Mouse (Mus musculus) midbrain, embryonic 13.5 days (tissue): ENCODE data around the gene Apln. TPM values are rescaled to one million over a fixed set of nuclear protein-coding genes. Genes with fewer than 3 reads are reported as not detected.

ENCODE experiments used
- ATAC-seq: fragments of 200-750 bp; cut with Nextera tagmentation; 2 replicates; pipeline ENCODE4 v1.8.0; 2017; ENCODE audit warnings: mild to moderate bottlenecking, moderate TSS enrichment, moderate library complexity
- H3K27ac ChIP-seq: fragments of 300-500 bp; sonication (generic); 2 replicates; pipeline ENCODE4 v1.5.1; 2015; ENCODE audit warnings: inconsistent platforms, mild to moderate bottlenecking, moderate library complexity
- H3K27me3 ChIP-seq: fragments of 300-500 bp; sonication (generic); 2 replicates; pipeline ENCODE4 v1.6.1; 2015; ENCODE audit warnings: mild to moderate bottlenecking, inconsistent platforms
- H3K36me3 ChIP-seq: fragments of 300-500 bp; sonication (generic); 2 replicates; pipeline ENCODE4 v1.6.1; 2015; ENCODE audit warnings: mild to moderate bottlenecking, inconsistent platforms
- H3K4me1 ChIP-seq: fragments of 300-500 bp; sonication (generic); replicated peaks from 2 replicates; pipeline ENCODE4 v1.6.1; 2015; ENCODE audit warnings: inconsistent platforms
- H3K4me2 ChIP-seq: fragments of 300-500 bp; sonication (generic); replicated peaks from 2 replicates; pipeline ENCODE4 v1.6.1; 2015; ENCODE audit warnings: moderate library complexity, mild to moderate bottlenecking, inconsistent platforms
- H3K4me3 ChIP-seq: fragments of 300-500 bp; sonication (generic); replicated peaks from 2 replicates; pipeline ENCODE4 v1.5.1; 2015; ENCODE audit warnings: mild to moderate bottlenecking, inconsistent platforms
- H3K9ac ChIP-seq: fragments of 300-500 bp; sonication (generic); replicated peaks from 2 replicates; pipeline ENCODE4 v1.6.1; 2015; ENCODE audit warnings: mild to moderate bottlenecking, inconsistent platforms
- H3K9me3 ChIP-seq: fragments of 300-500 bp; sonication (generic); 2 replicates; pipeline ENCODE4 v1.6.1; 2016; ENCODE audit warnings: mild to moderate bottlenecking, inconsistent platforms
- WGBS: fragments of 180-500 bp; shearing (Covaris S2); methylation state at CpG from one replicate; pipeline ENCODE4 v1.1.7; 2015; 5-methylcytosine and 5-hydroxymethylcytosine counted together
- polyA plus RNA-seq: library from polyadenylated mRNA; unstranded; fragments of >200 nt; fragmentation: Nextera tagmentation; extraction: Ambion mirVana; gene quantifications from 2 replicates; pipeline ENCODE4 v1.2.1, GENCODE M21; 2015

Apln gene
- polyA plus RNA-seq, 1 experiment from 2014 or later = 4.0 TPM

DNA sequence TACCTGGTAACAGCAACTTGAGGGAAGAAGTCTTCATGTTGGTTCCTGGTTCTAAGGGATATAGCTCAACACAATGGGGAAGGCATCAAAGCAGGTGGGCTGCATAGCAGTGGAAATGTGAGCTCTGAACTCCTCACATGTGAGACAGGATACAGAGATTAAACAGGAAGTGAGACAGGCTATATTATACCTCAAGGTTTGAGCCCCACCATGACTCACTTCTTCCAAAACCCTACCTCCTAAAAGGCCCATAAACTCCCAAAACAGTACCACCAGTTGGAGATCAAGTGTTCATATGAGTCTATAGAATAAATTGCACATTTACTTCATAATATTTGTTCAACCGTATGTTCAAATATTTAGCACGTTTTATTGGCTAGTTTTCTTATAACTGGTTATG is 11.7 kb upstream of the Apln start:
- Histone ChIP-seq H3K4me1 (no peaks in the 10 kb centered on the region), H3K27ac (no peak overlapping the region), H3K4me3 (no peak overlapping the region), H3K4me2 (no peak overlapping the region), H3K9ac (no peak overlapping the region), H3K9me3 (no peaks in the 10 kb centered on the region), H3K27me3 (no peaks in the 10 kb centered on the region), H3K36me3 (no peaks in the 10 kb centered on the region)
- no peak for ATAC-seq
- 80% methylated on average over 2 of the region's 2 CpGs for WGBS

DNA sequence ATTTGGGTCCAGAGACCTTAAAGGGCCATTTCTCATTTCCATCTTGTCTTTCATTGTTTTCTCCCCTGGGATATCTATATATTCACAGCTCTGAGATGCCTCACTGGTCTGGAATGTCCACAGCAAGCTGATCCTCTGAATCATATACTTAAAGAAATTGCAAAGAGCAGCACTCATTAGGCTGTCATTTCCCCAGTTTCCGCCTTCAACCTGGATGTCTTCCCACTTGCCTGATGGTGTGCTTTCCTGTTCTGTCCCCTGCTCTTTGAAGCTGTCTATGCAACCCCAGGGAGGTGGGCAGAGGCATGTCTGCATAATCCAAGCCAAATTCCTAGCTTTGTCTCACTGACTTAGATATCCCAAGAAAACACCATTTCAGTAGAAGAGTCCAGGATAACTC is 9.6 kb upstream of the Apln start:
- WGBS = 96% methylated on average over 1 of the region's 1 CpGs

DNA sequence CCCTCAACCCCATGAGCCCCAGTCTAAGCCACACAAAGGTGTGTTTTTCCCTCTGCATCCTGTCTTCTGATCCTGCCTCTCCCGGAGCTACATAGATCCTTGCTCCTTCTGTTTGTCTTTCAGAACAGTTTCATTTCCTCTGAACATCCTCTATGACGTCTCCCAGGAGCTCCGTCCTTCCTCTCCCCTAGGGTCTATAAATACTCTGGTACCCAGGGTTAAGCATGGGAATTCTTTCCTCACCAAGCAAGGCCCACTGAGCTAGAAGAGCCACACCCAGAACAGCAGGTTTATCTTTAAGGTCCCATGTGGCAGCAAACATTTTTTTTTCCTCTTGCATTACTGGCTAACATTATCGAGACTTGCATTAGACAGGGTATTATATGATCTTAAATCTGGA is 8.1 kb upstream of the Apln start:
- no peaks in the 10 kb centered on the region for H3K27me3 ChIP-seq
- H3K36me3 ChIP-seq = no peaks in the 10 kb centered on the region
- H3K4me1 ChIP-seq = no peaks in the 10 kb centered on the region
- WGBS = 85% methylated on average over 4 of the region's 4 CpGs
- no peak overlapping the region for H3K27ac ChIP-seq
- H3K9ac ChIP-seq = no peak overlapping the region
- no peak overlapping the region for H3K4me3 ChIP-seq
- H3K9me3 ChIP-seq = no peaks in the 10 kb centered on the region
- ATAC-seq = no peak
- no peak overlapping the region for H3K4me2 ChIP-seq

More for the DNA sequence above, 9.6 kb upstream of the Apln start:
- Histone ChIP-seq H3K27me3 (no peaks in the 10 kb centered on the region), H3K9me3 (no peaks in the 10 kb centered on the region), H3K36me3 (no peaks in the 10 kb centered on the region), H3K4me1 (no peaks in the 10 kb centered on the region), H3K9ac (no peak overlapping the region), H3K4me3 (no peak overlapping the region), H3K4me2 (no peak overlapping the region), H3K27ac (no peak overlapping the region)
- no peak for ATAC-seq

DNA sequence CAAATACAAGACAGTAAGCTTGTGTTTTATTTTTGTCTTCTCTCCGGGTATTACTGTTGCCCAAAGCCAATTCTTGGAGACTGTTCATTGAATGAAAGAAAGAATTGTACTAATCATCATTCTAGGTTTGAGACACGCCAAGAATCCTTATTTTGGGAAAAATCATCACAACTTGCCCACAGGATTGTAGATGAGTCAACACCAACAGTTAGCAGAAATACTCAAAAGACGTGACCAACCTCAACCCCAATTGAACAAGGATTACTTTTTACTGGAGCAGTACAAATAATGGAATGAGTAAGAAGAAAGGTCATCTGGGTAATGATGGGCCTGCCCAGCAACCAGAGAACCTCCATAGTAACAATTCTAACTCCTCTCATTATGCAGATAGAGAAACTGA is 5.7 kb upstream of the Apln start:
- Histone ChIP-seq H3K9me3 (no peaks in the 10 kb centered on the region; the same call in 1 of the 2 replicates), H3K4me1 (no peaks in the 10 kb centered on the region), H3K4me2 (no peak overlapping the region), H3K4me3 (no peak overlapping the region), H3K36me3 (no peaks in the 10 kb centered on the region), H3K27me3 (peaks cover 9% of the 10 kb centered on the region), H3K9ac (no peak overlapping the region), H3K27ac (no peak overlapping the region)
- 72% methylated on average over 3 of the region's 3 CpGs for WGBS
- ATAC-seq = no peak

DNA sequence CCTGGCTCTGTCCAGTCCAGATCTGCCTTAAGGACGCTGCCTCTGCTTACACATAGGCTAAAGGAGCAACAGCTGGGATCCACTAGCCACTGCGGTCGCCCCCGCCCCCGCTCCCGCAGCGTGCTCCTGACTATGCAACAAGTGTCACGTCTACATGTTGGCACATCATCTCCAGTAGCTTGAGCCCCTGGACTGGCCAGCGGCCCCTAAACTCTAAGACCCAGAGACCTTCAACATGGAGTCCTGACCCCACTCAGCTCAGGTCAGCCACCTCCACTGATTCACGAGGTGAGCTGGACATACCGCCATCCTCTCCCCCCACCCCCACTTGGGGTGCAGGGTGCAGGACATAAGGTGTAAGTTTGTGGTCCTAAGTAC is 898 bp downstream of the Apln start:
- no peak overlapping the region for H3K27ac ChIP-seq
- no peaks in the 10 kb centered on the region for H3K36me3 ChIP-seq
- H3K27me3 ChIP-seq = peaks cover 35% of the 10 kb centered on the region
- H3K9ac ChIP-seq = peak overlapping the region; percentile 61
- peak overlapping the region; percentile 45 for H3K4me3 ChIP-seq
- H3K4me2 ChIP-seq = peak overlapping the region; percentile 64
- WGBS = 21% methylated on average over 11 of the region's 11 CpGs
- H3K4me1 ChIP-seq = peaks cover 6% of the 10 kb centered on the region; the same call in 1 of the 2 replicates
- H3K9me3 ChIP-seq = no peaks in the 10 kb centered on the region; the same call in 1 of the 2 replicates
- ATAC-seq = peak; percentile 35

DNA sequence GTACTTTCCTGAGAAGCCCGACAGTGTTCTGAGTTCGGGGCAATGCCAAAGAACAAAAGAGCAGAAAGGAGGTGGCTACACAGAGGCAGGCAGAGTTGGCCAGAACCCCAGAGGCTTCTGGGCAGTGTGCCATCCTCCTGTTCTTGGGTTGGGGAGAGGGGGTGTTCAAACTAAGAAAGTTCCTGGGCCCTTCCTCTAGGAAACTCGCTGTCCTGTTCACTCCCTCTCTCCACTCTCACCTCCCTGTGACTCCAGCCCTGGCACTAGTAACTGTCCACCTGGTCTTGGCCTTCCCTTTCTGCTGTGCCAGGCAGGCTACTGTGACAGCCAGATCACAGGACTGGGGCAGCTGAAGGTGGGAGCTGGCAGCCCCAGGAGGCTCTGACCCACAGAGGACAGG is 1.6 kb downstream of the Apln start:
- Histone ChIP-seq H3K27me3 (peaks cover 39% of the 10 kb centered on the region), H3K27ac (no peak overlapping the region), H3K4me2 (no peak overlapping the region), H3K4me1 (peaks cover 6% of the 10 kb centered on the region; the same call in 1 of the 2 replicates), H3K9me3 (no peaks in the 10 kb centered on the region; the same call in 1 of the 2 replicates), H3K36me3 (no peaks in the 10 kb centered on the region), H3K9ac (no peak overlapping the region), H3K4me3 (no peak overlapping the region)
- ATAC-seq = no peak
- WGBS = 67% methylated on average over 3 of the region's 3 CpGs

DNA sequence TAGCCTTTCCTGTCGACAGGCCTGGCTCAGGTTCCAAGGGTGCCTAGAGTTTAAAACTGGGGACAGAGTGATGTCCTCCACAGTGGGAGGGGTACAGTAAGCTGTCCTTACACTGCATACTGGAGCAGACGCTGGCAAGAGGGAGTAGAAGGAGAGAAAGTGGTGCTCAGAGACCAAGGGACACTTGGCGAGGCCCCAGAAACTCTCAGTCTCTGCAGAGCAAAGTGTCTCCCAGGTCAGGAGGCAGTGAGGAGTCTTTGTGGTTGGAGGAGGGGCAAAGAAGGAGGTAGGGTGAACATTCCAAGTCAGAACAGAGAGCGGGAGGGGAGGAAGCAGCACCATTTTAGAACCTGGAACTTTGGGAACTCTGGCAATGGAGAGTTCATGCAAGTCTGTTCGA is 2.8 kb downstream of the Apln start:
- H3K36me3 ChIP-seq = no peaks in the 10 kb centered on the region
- no peak overlapping the region for H3K27ac ChIP-seq
- ATAC-seq = no peak
- no peak overlapping the region for H3K9ac ChIP-seq
- peaks cover 43% of the 10 kb centered on the region for H3K27me3 ChIP-seq
- peaks cover 6% of the 10 kb centered on the region; the same call in 1 of the 2 replicates for H3K4me1 ChIP-seq
- no peak overlapping the region for H3K4me2 ChIP-seq
- 77% methylated on average over 5 of the region's 5 CpGs for WGBS
- H3K4me3 ChIP-seq = no peak overlapping the region
- H3K9me3 ChIP-seq = no peaks in the 10 kb centered on the region

DNA sequence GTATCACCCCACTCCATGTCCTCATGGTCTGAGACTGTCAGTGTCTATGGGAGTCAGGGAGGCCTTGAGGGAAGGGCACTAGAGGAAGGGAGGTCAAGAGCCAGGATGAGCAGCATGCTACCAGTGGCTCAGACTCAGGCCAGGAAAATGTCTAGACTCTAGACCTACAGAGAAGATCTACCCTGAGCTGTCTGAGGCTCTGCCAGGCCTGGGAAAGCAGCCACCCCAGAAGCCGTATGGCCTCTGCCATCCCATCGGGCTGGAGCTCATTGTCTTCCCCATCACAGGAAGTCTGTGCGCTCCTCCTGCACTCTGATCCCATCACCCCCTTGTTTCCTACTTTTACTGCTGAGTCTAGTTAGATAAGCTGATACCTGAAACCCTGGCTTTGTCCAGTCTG is 4.1 kb downstream of the Apln start:
- peaks cover 6% of the 10 kb centered on the region; the same call in 1 of the 2 replicates for H3K4me1 ChIP-seq
- H3K27ac ChIP-seq = no peak overlapping the region
- no peaks in the 10 kb centered on the region for H3K9me3 ChIP-seq
- H3K4me3 ChIP-seq = no peak overlapping the region
- H3K9ac ChIP-seq = no peak overlapping the region
- no peaks in the 10 kb centered on the region for H3K36me3 ChIP-seq
- peaks cover 37% of the 10 kb centered on the region for H3K27me3 ChIP-seq
- WGBS = 76% methylated on average over 3 of the region's 3 CpGs
- H3K4me2 ChIP-seq = no peak overlapping the region
- ATAC-seq = no peak

DNA sequence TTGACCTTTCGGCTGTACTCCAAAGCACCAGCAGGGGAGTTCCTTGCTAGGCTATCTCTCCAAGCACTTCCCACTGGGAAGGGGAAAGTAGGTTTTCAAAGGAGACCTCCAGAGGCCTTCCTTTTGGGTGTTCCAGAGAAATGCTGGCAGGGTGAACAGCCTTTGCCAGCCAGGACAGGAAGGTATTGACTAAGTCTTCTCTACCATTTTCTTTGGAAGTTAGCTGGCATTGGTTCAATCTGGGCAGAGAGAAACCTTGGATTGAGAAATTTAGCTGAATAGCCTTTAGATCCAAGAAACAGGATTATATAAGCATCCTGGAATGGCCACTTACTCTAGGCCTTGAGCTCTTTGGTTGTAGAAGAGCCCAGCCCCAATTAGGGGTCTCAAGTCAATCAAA is 11.8 kb downstream of the Apln start:
- 79% methylated on average over 1 of the region's 1 CpGs for WGBS
- H3K27ac ChIP-seq = no peak overlapping the region

DNA sequence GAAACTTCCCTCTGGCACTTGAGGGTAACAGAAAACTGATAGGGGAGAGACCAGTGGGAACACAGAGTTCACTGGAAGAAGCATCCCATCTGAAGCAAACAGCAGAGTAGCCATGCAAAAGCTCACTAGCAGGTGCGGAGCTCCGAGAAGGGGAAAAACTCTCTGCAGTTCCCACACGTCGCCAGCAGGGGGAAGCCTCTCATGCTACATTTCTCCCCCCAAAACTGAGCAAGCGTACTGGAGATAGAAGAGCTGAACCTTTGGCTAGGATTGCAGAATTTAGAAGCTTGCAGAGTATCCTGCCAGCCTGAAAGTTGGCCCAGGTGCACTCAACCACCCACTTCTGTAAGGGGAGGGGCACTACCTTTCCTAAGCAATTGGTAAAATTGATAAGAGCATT is 14.7 kb downstream of the Apln start:
- no peak for ATAC-seq
- H3K36me3 ChIP-seq = no peaks in the 10 kb centered on the region
- peaks cover 39% of the 10 kb centered on the region for H3K27me3 ChIP-seq
- 18% methylated on average over 5 of the region's 5 CpGs for WGBS
- no peak overlapping the region for H3K9ac ChIP-seq
- no peak overlapping the region for H3K4me2 ChIP-seq
- H3K27ac ChIP-seq = no peak overlapping the region
- H3K4me3 ChIP-seq = no peak overlapping the region
- H3K9me3 ChIP-seq = no peaks in the 10 kb centered on the region
- H3K4me1 ChIP-seq = peaks cover 25% of the 10 kb centered on the region

More for the DNA sequence above, 11.8 kb downstream of the Apln start:
- H3K36me3 ChIP-seq = no peaks in the 10 kb centered on the region
- no peaks in the 10 kb centered on the region for H3K9me3 ChIP-seq
- no peak for ATAC-seq
- no peak overlapping the region for H3K4me2 ChIP-seq
- 0 out of 2 replicates have a peak, but pooled peaks cover under 1% of the 10 kb centered on the region for H3K4me1 ChIP-seq
- H3K4me3 ChIP-seq = no peak overlapping the region
- peaks cover 40% of the 10 kb centered on the region for H3K27me3 ChIP-seq
- H3K9ac ChIP-seq = no peak overlapping the region

DNA sequence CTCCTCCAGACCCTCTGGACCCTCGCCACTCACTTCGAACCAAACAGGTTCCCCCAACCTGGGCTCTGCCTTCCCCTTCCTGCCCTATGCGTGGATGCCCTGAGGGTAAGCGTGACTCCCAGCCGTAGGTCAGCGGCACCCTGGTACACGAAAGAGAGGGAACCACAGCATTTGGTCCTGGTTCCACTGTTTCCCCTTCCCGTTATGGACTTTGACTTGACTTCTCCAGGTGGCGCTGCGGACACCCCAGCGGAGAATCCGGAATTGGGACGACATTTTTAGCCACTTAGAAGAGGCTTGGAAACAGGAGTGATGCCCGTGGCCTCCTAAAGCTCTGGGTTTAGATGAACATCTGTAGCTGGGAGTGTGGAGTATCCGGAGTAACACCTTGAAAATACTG is 15.3 kb downstream of the Apln start:
- Histone ChIP-seq H3K9me3 (no peaks in the 10 kb centered on the region), H3K4me3 (no peak overlapping the region), H3K27me3 (peaks cover 39% of the 10 kb centered on the region), H3K9ac (no peak overlapping the region), H3K4me1 (peaks cover 25% of the 10 kb centered on the region), H3K27ac (no peak overlapping the region), H3K36me3 (no peaks in the 10 kb centered on the region), H3K4me2 (no peak overlapping the region)
- WGBS = 40% methylated on average over 15 of the region's 15 CpGs
- no peak for ATAC-seq

DNA sequence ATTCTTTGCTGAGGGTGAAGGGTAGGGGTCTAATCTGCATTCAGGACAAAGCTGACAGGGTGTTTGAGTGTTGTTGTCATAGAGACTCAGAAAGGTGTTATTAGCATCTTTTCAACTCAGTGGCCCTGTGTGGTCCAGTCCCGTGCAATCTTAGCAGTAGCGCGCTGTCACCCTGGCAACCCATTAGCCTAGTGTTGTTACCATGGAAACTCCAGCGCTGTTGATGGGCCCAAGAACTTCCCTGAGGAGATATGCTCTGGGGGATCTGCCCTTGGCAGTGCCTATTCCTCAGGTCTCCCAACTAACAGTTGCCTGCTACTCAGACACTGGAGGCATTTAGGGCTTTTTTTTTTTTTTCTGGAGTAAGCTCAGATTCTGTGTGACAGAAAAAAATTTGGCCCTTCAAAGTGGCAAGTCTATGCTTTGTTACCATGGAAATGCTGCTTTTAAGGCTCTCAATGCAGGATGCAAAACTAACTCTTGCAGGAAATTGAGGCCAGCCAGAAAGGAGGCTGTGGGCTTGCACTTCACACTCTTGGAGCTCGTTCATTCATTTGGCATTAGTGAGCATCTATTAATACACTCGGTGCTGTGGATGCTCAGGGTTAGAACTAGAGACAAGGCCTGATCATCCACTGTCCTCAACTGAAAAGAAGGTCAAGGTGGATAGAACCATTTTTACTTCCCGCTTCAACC is 17.6 kb downstream of the Apln start:
- peaks cover 25% of the 10 kb centered on the region for H3K4me1 ChIP-seq
- no peak overlapping the region for H3K4me3 ChIP-seq
- peak overlapping the region; percentile 65 for H3K27ac ChIP-seq
- H3K27me3 ChIP-seq = peaks cover 55% of the 10 kb centered on the region
- no peaks in the 10 kb centered on the region for H3K9me3 ChIP-seq
- WGBS = 38% methylated on average over 7 of the region's 7 CpGs
- peak; percentile 97 for ATAC-seq
- no peaks in the 10 kb centered on the region for H3K36me3 ChIP-seq
- no peak overlapping the region for H3K4me2 ChIP-seq
- H3K9ac ChIP-seq = no peak overlapping the region

DNA sequence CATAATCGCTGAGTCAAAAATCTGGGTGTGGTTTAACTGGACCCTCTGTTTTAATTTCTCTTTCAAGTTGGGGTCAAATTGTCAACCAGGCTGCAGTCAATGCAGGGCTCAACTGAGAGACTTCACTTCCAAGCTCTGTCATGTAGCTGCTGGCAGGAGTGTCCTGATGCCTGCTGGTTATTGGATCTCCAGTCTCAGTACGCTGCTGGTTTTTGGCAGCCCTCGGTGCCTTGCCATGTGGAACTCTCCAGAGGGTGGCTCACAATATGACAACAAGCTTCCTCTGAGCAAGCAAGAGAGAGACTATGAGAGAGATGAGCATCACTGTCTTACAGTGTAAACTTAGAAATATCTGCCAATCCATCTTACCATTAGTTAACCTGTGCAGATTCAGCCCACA is 23.0 kb downstream of the Apln start:
- H3K36me3 ChIP-seq = no peaks in the 10 kb centered on the region
- no peaks in the 10 kb centered on the region for H3K9me3 ChIP-seq
- no peak overlapping the region for H3K27ac ChIP-seq
- no peak for ATAC-seq
- H3K27me3 ChIP-seq = peaks cover 25% of the 10 kb centered on the region
- H3K4me1 ChIP-seq = peaks cover 14% of the 10 kb centered on the region
- 97% methylated on average over 3 of the region's 3 CpGs for WGBS
- H3K9ac ChIP-seq = no peak overlapping the region
- no peak overlapping the region for H3K4me3 ChIP-seq
- H3K4me2 ChIP-seq = no peak overlapping the region
